In the genomic region with DNA sequence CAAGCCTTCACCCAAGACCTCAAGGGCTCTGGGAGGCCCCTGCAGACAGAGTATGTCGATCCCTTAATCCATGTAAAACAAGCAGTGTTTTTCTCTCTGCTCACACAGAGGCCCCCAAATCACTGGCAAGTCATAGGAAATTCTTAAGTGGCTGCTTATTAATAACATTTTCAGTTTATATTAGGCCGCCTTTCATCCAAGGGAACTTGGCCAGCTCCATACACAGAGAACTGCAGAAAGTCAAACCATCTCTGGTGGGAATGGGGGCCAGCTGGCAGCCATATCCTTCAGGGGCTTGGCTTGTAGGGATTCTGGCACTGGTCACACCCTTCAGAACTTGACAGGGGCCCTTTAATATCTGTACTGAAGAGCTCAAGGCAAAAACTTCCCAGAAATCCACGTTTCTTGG, we compare ENCODE assay signal across 9 mouse cellular contexts.
A peak's percentile ranks its signal among the peaks of the same experiment; 100 is the strongest.
DNase-seq lines count a peak whose midpoint lies in the region; ATAC-seq and TF ChIP-seq lines count a peak whose summit lies in the region.
"Had no signal": no experiment of that assay in that cellular context is flagged by ENCODE, and none has a peak within 500 bp of the region (broad histone marks: within the 10 kb centered on the region; RNA-seq: fewer than 3 reads in every experiment).

No protein-coding gene starts in this region.

- no peak overlapping the region for H3K4me2 ChIP-seq in limb, embryonic 13.5 days (replicated peaks)
- H3K4me2 ChIP-seq in heart, postnatal 0 days (ENCODE audit: low read depth, low read length): no peak overlapping the region
- H3K4me2 ChIP-seq: liver, embryonic 15.5 days had no signal

- TF ChIP-seq CTCF in gastrocnemius, adult 2 months (IDR thresholded peaks at IDR 0.05): no peak
- TF ChIP-seq CTCF in heart, postnatal 0 days (IDR thresholded peaks at IDR 0.05; ENCODE audit: low read depth): no peak

- DNase-seq in gastrocnemius, adult 2 months: no peak
- no peak for DNase-seq in gastrocnemius, adult 18-20 months (ENCODE audit: low spot score)
- DNase-seq in limb, embryonic 10.5 days (ENCODE audit: low spot score): no peak
- no peak for DNase-seq in heart, postnatal 0 days (ENCODE audit: low spot score)
- DNase-seq in lung, postnatal 36 days: peak; percentile 72
- DNase-seq in cerebellum, adult 8-10 months: no peak

- intact Hi-C loops in gastrocnemius, adult 2 months (cut with DNase I): no loop called here

- peak; percentile 51; the same call in 1 of the 2 replicates for ATAC-seq in limb, embryonic 13.5 days (ENCODE audit: low FRiP score, low read depth)
- ATAC-seq in heart, postnatal 0 days (ENCODE audit: insufficient read depth, low read depth): no peak
- no peak for ATAC-seq in CD4-positive, CD25-positive, alpha-beta regulatory T cell, adult 4 months

- no peaks in the 10 kb centered on the region for H3K36me3 ChIP-seq in limb, embryonic 13.5 days
- H3K36me3 ChIP-seq in limb, embryonic 10.5 days: no peaks in the 10 kb centered on the region
- H3K36me3 ChIP-seq in heart, postnatal 0 days (replicated peaks; ENCODE audit: control insufficient read depth, insufficient read depth, low read length): no peaks in the 10 kb centered on the region
- H3K36me3 ChIP-seq: liver, embryonic 15.5 days had no signal

- no peak overlapping the region for H3K4me3 ChIP-seq in gastrocnemius, adult 2 months
- H3K4me3 ChIP-seq in limb, embryonic 13.5 days: no peak overlapping the region
- no peak overlapping the region for H3K4me3 ChIP-seq in limb, embryonic 10.5 days
- no peak overlapping the region for H3K4me3 ChIP-seq in heart, postnatal 0 days (ENCODE audit: low read depth, low read length)
- H3K4me3 ChIP-seq: liver, embryonic 15.5 days had no signal

- H3K4me1 ChIP-seq in limb, embryonic 13.5 days: peaks cover 23% of the 10 kb centered on the region
- peaks cover 2% of the 10 kb centered on the region; the same call in 1 of the 2 replicates for H3K4me1 ChIP-seq in limb, embryonic 10.5 days
- peaks cover 46% of the 10 kb centered on the region for H3K4me1 ChIP-seq in heart, postnatal 0 days (ENCODE audit: control insufficient read depth, insufficient read depth)

- peak overlapping the region; percentile 24 for H3K27ac ChIP-seq in gastrocnemius, adult 2 months
- H3K27ac ChIP-seq in limb, embryonic 13.5 days: 0 out of 2 replicates have a peak overlapping the region, but pooled peaks have one; percentile 28
- H3K27ac ChIP-seq in limb, embryonic 10.5 days: no peak overlapping the region
- H3K27ac ChIP-seq in heart, postnatal 0 days (ENCODE audit: low read depth): peak overlapping the region; percentile 65
- H3K27ac ChIP-seq: liver, embryonic 15.5 days had no signal

- TF ChIP-seq EP300 in heart, postnatal 0 days (IDR thresholded peaks at IDR 0.05; ENCODE audit: low read depth): no peak

- WGBS in limb, embryonic 13.5 days: 45% methylated on average over 3 of the region's 3 CpGs
- WGBS in limb, embryonic 10.5 days: 81% methylated on average over 3 of the region's 3 CpGs
- 45% methylated on average over 3 of the region's 3 CpGs for WGBS in heart, postnatal 0 days

- no peak overlapping the region for H3K9ac ChIP-seq in limb, embryonic 13.5 days
- H3K9ac ChIP-seq in heart, postnatal 0 days (replicated peaks; ENCODE audit: low read depth, low read length): no peak overlapping the region
- H3K9ac ChIP-seq: liver, embryonic 15.5 days had no signal

- H3K27me3 ChIP-seq in limb, embryonic 13.5 days: no peaks in the 10 kb centered on the region
- H3K27me3 ChIP-seq in limb, embryonic 10.5 days (ENCODE audit: low read depth, poor library complexity, severe bottlenecking): no peaks in the 10 kb centered on the region
- H3K27me3 ChIP-seq in heart, postnatal 0 days (ENCODE audit: control insufficient read depth, insufficient read depth, low read length): no peaks in the 10 kb centered on the region
- H3K27me3 ChIP-seq: liver, embryonic 15.5 days had no signal

- H3K9me3 ChIP-seq in limb, embryonic 13.5 days: no peaks in the 10 kb centered on the region
- no peaks in the 10 kb centered on the region for H3K9me3 ChIP-seq in limb, embryonic 10.5 days (replicated peaks)
- H3K9me3 ChIP-seq in heart, postnatal 0 days (replicated peaks; ENCODE audit: control insufficient read depth, low read length): no peaks in the 10 kb centered on the region
- H3K9me3 ChIP-seq: liver, embryonic 15.5 days had no signal
